Mouse (Mus musculus): ENCODE measurements around the gene Amz2. TPM values are rescaled to one million over a fixed set of nuclear protein-coding genes. Genes with fewer than 3 reads are reported as not detected.

The Amz2 gene
- polyA plus RNA-seq, 1 experiment, result 63.8 TPM

GRCm38 (mm10) chr11:109458165-109458564, 32.4 kb downstream of the Amz2 start:
- Histone ChIP-seq H3K27me3 (ENCODE audit: control insufficient read depth, insufficient read depth, low read length) (no peaks in the 10 kb centered on the region), H3K4me3 (replicated peaks; ENCODE audit: insufficient read depth, low read depth, low read length) (no peak overlapping the region), H3K4me1 (ENCODE audit: control insufficient read depth, insufficient read depth, low read length) (no peaks in the 10 kb centered on the region), H3K27ac (ENCODE audit: insufficient read depth, low read length) (no peak overlapping the region)
- DNase-seq, result no peak
- TF ChIP-seq CTCF (IDR thresholded peaks at IDR 0.05; ENCODE audit: borderline replicate concordance, insufficient read depth, low read depth, low read length), result no peak
- TF ChIP-seq POLR2A (IDR thresholded peaks at IDR 0.05; ENCODE audit: borderline replicate concordance, insufficient read depth, low read length), result no peak
- WGBS, result 94% methylated on average over 11 of the region's 11 CpGs

GRCm38 (mm10) chr11:109460586-109460985, 34.8 kb downstream of the Amz2 start:
- WGBS, result 70% methylated on average over 5 of the region's 5 CpGs
- TF ChIP-seq POLR2A (IDR thresholded peaks at IDR 0.05; ENCODE audit: borderline replicate concordance, insufficient read depth, low read length) (no peak), CTCF (IDR thresholded peaks at IDR 0.05; ENCODE audit: borderline replicate concordance, insufficient read depth, low read depth, low read length) (no peak)
- H3K27ac ChIP-seq (ENCODE audit: insufficient read depth, low read length), result no peak overlapping the region

GRCm38 (mm10) chr11:109465068-109465467, 39.3 kb downstream of the Amz2 start:
- H3K27me3 ChIP-seq (ENCODE audit: control insufficient read depth, insufficient read depth, low read length), result no peaks in the 10 kb centered on the region
- no peak for TF ChIP-seq CTCF (IDR thresholded peaks at IDR 0.05; ENCODE audit: borderline replicate concordance, insufficient read depth, low read depth, low read length)
- no peak for TF ChIP-seq POLR2A (IDR thresholded peaks at IDR 0.05; ENCODE audit: borderline replicate concordance, insufficient read depth, low read length)
- H3K4me1 ChIP-seq (ENCODE audit: control insufficient read depth, insufficient read depth, low read length), result no peaks in the 10 kb centered on the region
- no peak overlapping the region for H3K27ac ChIP-seq (ENCODE audit: insufficient read depth, low read length)
- no peak for DNase-seq
- H3K4me3 ChIP-seq (replicated peaks; ENCODE audit: insufficient read depth, low read depth, low read length), result no peak overlapping the region
- 96% methylated on average over 4 of the region's 4 CpGs for WGBS

More at GRCm38 (mm10) chr11:109460586-109460985, 34.8 kb downstream of the Amz2 start:
- DNase-seq, result no peak
- Histone ChIP-seq H3K4me1 (ENCODE audit: control insufficient read depth, insufficient read depth, low read length) (no peaks in the 10 kb centered on the region), H3K4me3 (replicated peaks; ENCODE audit: insufficient read depth, low read depth, low read length) (no peak overlapping the region), H3K27me3 (ENCODE audit: control insufficient read depth, insufficient read depth, low read length) (no peaks in the 10 kb centered on the region)

DNA sequence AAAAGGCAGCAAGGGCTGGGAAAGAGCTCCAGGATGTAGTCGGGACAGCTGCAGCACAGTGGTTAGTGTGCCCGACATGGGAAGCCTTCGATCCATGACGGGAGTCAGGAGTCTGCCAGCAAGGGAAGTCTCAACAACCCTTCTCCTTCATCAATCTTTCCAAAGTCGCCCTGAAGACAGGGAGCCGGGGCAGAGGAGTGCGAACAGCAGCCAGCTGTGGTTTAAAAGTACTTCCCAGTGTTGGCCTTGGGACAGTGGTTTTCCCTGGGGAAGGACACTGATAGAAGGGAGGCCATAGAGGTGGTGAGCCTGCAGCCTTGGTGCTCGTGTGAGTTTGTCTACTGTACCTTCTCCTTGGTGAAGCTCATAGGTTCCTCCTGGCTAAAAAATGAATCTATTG, 41.2 kb downstream of the Amz2 start:
- Histone ChIP-seq H3K4me1 (ENCODE audit: control insufficient read depth, insufficient read depth, low read length) (no peaks in the 10 kb centered on the region), H3K4me3 (replicated peaks; ENCODE audit: insufficient read depth, low read depth, low read length) (no peak overlapping the region), H3K27ac (ENCODE audit: insufficient read depth, low read length) (no peak overlapping the region), H3K27me3 (ENCODE audit: control insufficient read depth, insufficient read depth, low read length) (no peaks in the 10 kb centered on the region)
- DNase-seq, result no peak
- WGBS, result 90% methylated on average over 8 of the region's 8 CpGs
- TF ChIP-seq POLR2A (IDR thresholded peaks at IDR 0.05; ENCODE audit: borderline replicate concordance, insufficient read depth, low read length) (no peak), CTCF (IDR thresholded peaks at IDR 0.05; ENCODE audit: borderline replicate concordance, insufficient read depth, low read depth, low read length) (no peak)

DNA sequence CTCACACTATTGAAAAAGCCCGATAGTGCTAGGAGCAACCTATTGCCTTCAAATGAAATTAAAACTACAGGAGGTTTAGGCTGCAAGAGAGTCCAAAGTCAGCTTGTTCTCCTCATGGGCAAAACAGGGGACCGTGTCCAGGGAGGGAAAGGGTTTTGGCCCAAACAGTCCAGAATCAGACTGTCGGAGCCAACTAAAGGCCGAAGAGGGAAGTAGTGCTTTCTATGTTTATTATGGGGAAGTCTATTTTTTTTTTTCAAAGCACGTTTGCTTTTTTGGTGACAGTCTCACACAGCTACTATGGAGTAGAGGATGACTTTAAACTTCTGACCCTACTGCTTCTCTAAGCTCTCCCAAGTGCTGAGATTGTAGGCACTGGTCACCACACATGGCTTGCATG, 42.4 kb downstream of the Amz2 start:
- 67% methylated on average over 5 of the region's 5 CpGs for WGBS
- no peak for TF ChIP-seq POLR2A (IDR thresholded peaks at IDR 0.05; ENCODE audit: borderline replicate concordance, insufficient read depth, low read length)
- TF ChIP-seq CTCF (IDR thresholded peaks at IDR 0.05; ENCODE audit: borderline replicate concordance, insufficient read depth, low read depth, low read length), result no peak
- H3K4me3 ChIP-seq (replicated peaks; ENCODE audit: insufficient read depth, low read depth, low read length), result no peak overlapping the region
- no peaks in the 10 kb centered on the region for H3K27me3 ChIP-seq (ENCODE audit: control insufficient read depth, insufficient read depth, low read length)
- H3K4me1 ChIP-seq (ENCODE audit: control insufficient read depth, insufficient read depth, low read length), result no peaks in the 10 kb centered on the region
- DNase-seq, result no peak
- H3K27ac ChIP-seq (ENCODE audit: insufficient read depth, low read length), result no peak overlapping the region

DNA sequence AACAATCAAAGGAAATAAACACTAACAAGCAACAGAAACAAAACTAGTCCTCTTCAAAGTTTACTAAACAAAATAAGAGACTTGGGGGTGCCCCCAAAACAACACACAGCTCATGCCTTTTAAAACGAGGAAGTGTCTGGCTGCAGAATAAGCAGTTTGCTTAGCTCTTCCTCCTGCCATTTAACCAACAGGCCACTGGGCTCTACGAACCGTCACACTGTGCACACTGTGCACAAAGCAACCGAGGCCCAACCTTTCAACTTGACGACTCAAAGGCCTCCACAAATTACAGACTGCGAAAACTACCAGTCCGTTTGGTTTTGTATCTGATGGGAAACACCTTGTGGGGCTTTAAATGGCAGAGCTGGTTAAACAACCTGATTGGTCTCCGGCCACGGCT, 44.4 kb downstream of the Amz2 start:
- Histone ChIP-seq H3K27me3 (ENCODE audit: control insufficient read depth, insufficient read depth, low read length) (no peaks in the 10 kb centered on the region), H3K4me1 (ENCODE audit: control insufficient read depth, insufficient read depth, low read length) (no peaks in the 10 kb centered on the region; the same call in 1 of the 2 replicates), H3K27ac (ENCODE audit: insufficient read depth, low read length) (no peak overlapping the region), H3K4me3 (replicated peaks; ENCODE audit: insufficient read depth, low read depth, low read length) (no peak overlapping the region)
- TF ChIP-seq POLR2A (IDR thresholded peaks at IDR 0.05; ENCODE audit: borderline replicate concordance, insufficient read depth, low read length) (no peak), CTCF (IDR thresholded peaks at IDR 0.05; ENCODE audit: borderline replicate concordance, insufficient read depth, low read depth, low read length) (no peak)
- peak in 1 of 2 experiments; percentile 33 for DNase-seq
- 80% methylated on average over 9 of the region's 9 CpGs for WGBS

DNA sequence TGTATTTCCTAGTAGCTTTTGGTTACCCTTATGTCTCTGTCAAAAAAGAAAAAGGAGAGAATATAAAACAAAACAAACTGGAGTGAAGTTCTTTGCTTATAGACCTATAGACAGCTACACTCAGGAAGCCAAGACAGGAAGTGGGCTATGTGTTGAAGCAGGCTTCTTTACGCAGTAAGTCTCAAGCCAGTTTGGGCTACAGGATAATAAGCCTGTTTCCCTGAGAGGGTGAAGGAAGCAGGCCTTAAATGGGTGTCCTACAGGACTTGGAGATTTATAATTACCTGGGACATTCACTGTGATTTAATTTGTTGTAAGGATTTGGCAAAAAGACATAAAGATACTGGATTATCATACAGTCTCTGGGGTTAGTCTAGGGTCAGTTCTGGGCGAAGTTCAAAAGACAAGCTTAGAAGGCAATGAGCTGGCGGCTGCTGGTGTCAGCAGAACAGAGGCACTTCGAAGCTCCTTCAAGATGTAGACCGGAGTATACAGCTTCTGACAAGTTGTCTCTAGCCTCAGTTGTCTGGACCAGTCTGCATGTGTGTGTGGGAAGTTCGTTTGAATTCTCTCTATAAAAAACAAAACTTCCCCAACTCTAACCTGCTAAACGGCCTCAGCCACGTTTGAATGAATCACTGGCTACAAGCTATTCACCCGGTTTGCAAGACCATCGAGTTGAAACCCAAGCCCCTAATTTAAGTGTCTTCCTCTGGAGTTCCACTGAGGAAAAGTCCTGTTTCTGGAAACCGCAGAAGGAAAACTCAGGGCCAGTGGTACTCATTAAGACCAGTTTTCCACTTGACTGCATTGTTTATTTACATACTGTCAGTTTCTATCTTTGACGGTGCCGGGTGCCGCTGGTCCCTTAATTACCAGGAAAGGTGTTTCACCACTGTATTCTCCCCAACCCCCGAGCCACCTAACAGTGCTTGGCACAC, 45.4 kb downstream of the Amz2 start:
- peak; percentile 28 to 38 for DNase-seq
- no peak overlapping the region for H3K27ac ChIP-seq (ENCODE audit: insufficient read depth, low read length)
- peak overlapping the region; percentile 22 for H3K4me3 ChIP-seq (replicated peaks; ENCODE audit: insufficient read depth, low read depth, low read length)
- WGBS, result 54% methylated on average over 15 of the region's 15 CpGs
- TF ChIP-seq POLR2A (IDR thresholded peaks at IDR 0.05; ENCODE audit: borderline replicate concordance, insufficient read depth, low read length) (no peak), CTCF (IDR thresholded peaks at IDR 0.05; ENCODE audit: borderline replicate concordance, insufficient read depth, low read depth, low read length) (no peak)
- no peaks in the 10 kb centered on the region for H3K27me3 ChIP-seq (ENCODE audit: control insufficient read depth, insufficient read depth, low read length)
- H3K4me1 ChIP-seq (ENCODE audit: control insufficient read depth, insufficient read depth, low read length), result no peaks in the 10 kb centered on the region; the same call in 1 of the 2 replicates
